In genomic region chr17:74315445-74316308, GRCm38 (mm10) we compare ENCODE assay signal across 8 mouse cellular contexts. TPM values are rescaled to one million over a fixed set of nuclear protein-coding genes. Genes with fewer than 3 reads are reported as not detected.
DNase-seq lines count a peak whose midpoint lies in the region; ATAC-seq and TF ChIP-seq lines count a peak whose summit lies in the region.

No protein-coding gene starts in this region.

- H3K9ac ChIP-seq in heart, adult 2 months (ENCODE audit: low read depth, low read length), result peak overlapping the region; percentile 92
- peak overlapping the region; percentile 80 for H3K9ac ChIP-seq in forebrain, embryonic 15.5 days (replicated peaks)

- intact Hi-C loops in heart, adult 2 months (cut with DNase I), result loop anchor here (1.0 to 5.0 kb wide), 3 partner anchors 20 to 77 kb away; partner anchors contain the start of genes Memo1 and Spast

- ATAC-seq in forebrain, embryonic 15.5 days (replicated peaks), result peak; percentile 71; the same call in 1 of the 2 replicates
- peak; percentile 36 for ATAC-seq in megakaryocyte, adult 5-6 weeks (ENCODE audit: poor library complexity, severe bottlenecking)

- TF ChIP-seq CTCF in heart, adult 2 months (IDR thresholded peaks at IDR 0.05), result no peak
- no peak for TF ChIP-seq CTCF in E14TG2a.4 (conservative IDR thresholded peaks at IDR 0.05; ENCODE audit: low read length)

- no peaks in the 10 kb centered on the region for H3K36me3 ChIP-seq in heart, adult 2 months (ENCODE audit: control insufficient read depth, insufficient read depth, low read length)
- H3K36me3 ChIP-seq in E14TG2a.4 (ENCODE audit: insufficient read depth, low read length), result peaks cover 20% of the 10 kb centered on the region
- no peaks in the 10 kb centered on the region; the same call in 1 of the 2 replicates for H3K36me3 ChIP-seq in forebrain, embryonic 15.5 days

- TF ChIP-seq POLR2A in heart, adult 2 months (IDR thresholded peaks at IDR 0.05; ENCODE audit: insufficient read depth, low read depth, low read length), result no peak

- H3K27ac ChIP-seq in heart, adult 2 months, result peak overlapping the region; percentile 94
- H3K27ac ChIP-seq in forebrain, embryonic 15.5 days (replicated peaks), result peak overlapping the region; percentile 89

- DNase-seq in heart, adult 2 months, result no peak
- no peak for DNase-seq in heart, adult 18-20 months
- DNase-seq in right cerebral cortex, adult 2 months (ENCODE audit: low spot score in 2 of 2), result no peak
- DNase-seq in urinary bladder, postnatal 10 days (ENCODE audit: low spot score), result no peak
- no peak for DNase-seq in adrenal gland, adult 18-20 months (ENCODE audit: low spot score in 2 of 2)

- H3K4me1 ChIP-seq in heart, adult 2 months (ENCODE audit: control insufficient read depth, insufficient read depth, low read length), result 0 out of 2 replicates have a peak, but pooled peaks cover 2% of the 10 kb centered on the region
- H3K4me1 ChIP-seq in E14TG2a.4 (replicated peaks; ENCODE audit: low read depth, low read length), result peaks cover 29% of the 10 kb centered on the region
- peaks cover 18% of the 10 kb centered on the region for H3K4me1 ChIP-seq in forebrain, embryonic 15.5 days

- no peaks in the 10 kb centered on the region for H3K27me3 ChIP-seq in heart, adult 2 months (ENCODE audit: control insufficient read depth, insufficient read depth, low read length)
- no peaks in the 10 kb centered on the region for H3K27me3 ChIP-seq in E14TG2a.4 (ENCODE audit: insufficient read depth, low read length)
- H3K27me3 ChIP-seq in forebrain, embryonic 15.5 days, result no peaks in the 10 kb centered on the region

- peak overlapping the region; percentile 83 for H3K4me3 ChIP-seq in heart, adult 2 months
- peak overlapping the region; percentile 96 for H3K4me3 ChIP-seq in E14TG2a.4 (replicated peaks; ENCODE audit: low read length)
- H3K4me3 ChIP-seq in forebrain, embryonic 15.5 days, result peak overlapping the region; percentile 82

- TF ChIP-seq EP300 in heart, adult 2 months (IDR thresholded peaks at IDR 0.05; ENCODE audit: insufficient read depth, low read depth, low read length), result no peak

- H3K4me2 ChIP-seq in forebrain, embryonic 15.5 days (replicated peaks), result peak overlapping the region; percentile 62

- under 1% methylated on average over 45 of the region's 45 CpGs for WGBS in heart, adult 2 months
- WGBS in forebrain, embryonic 15.5 days, result under 1% methylated on average over 37 of the region's 45 CpGs

- H3K79me2 ChIP-seq in heart, adult 2 months (replicated peaks; ENCODE audit: control insufficient read depth, insufficient read depth, low read length), result no peaks in the 10 kb centered on the region

- H3K9me3 ChIP-seq in E14TG2a.4 (ENCODE audit: low read length), result no peaks in the 10 kb centered on the region
- H3K9me3 ChIP-seq in forebrain, embryonic 15.5 days, result no peaks in the 10 kb centered on the region

RNA-seq across cellular contexts. Expression of gene Dpy30, which starts 8.1 kb away (rescaled TPM):
- total RNA-seq in heart, adult 2 months (2021), result 10 to 100 TPM; 39.5 to 47.3 TPM
- 34.6 and 47.3 TPM in 2 replicates for polyA plus RNA-seq in heart, adult 2 months (2012; rRNA removed)
- total RNA-seq in heart, adult 18-20 months (2021), result 10 to 100 TPM; 36.5 to 48.4 TPM
- polyA plus RNA-seq in forebrain, embryonic 15.5 days (2015; fragmentation: Nextera tagmentation; extraction: Ambion mirVana), result 202 and 214 TPM in 2 replicates
- total RNA-seq in megakaryocyte, adult 5-6 weeks (2015), result 112 and 124 TPM in 2 replicates
- total RNA-seq in megakaryocyte, adult 5-6 weeks (2017), result 69.1 and 84.8 TPM in 2 replicates
- 10 to 100 TPM; 70.1 to 77.2 TPM for total RNA-seq in adrenal gland, adult 18-20 months (2021)

RNA-seq across cellular contexts. Expression of gene Memo1, which starts 20.4 kb away (rescaled TPM):
- total RNA-seq in heart, adult 2 months (2021), result 10 to 100 TPM; 56.7 to 66.7 TPM
- polyA plus RNA-seq in heart, adult 2 months (2012; rRNA removed), result 70.8 and 77.6 TPM in 2 replicates
- 10 to 100 TPM; 57.4 to 63.2 TPM for total RNA-seq in heart, adult 18-20 months (2021)
- 63.9 and 66.1 TPM in 2 replicates for polyA plus RNA-seq in forebrain, embryonic 15.5 days (2015; fragmentation: Nextera tagmentation; extraction: Ambion mirVana)
- 64.4 and 71.4 TPM in 2 replicates for total RNA-seq in megakaryocyte, adult 5-6 weeks (2015)
- total RNA-seq in megakaryocyte, adult 5-6 weeks (2017), result 59.6 and 64.4 TPM in 2 replicates
- total RNA-seq in adrenal gland, adult 18-20 months (2021), result 100 to 1,000 TPM in 1 of 2 experiments, 10 to 100 TPM in 1; 76.5 to 101 TPM

RNA-seq across cellular contexts. Expression of gene Spast, which starts 23.1 kb away (rescaled TPM):
- 10 to 100 TPM; 29.2 to 33.5 TPM for total RNA-seq in heart, adult 2 months (2021)
- 4.2 and 8.3 TPM in 2 replicates for polyA plus RNA-seq in heart, adult 2 months (2012; rRNA removed)
- total RNA-seq in heart, adult 18-20 months (2021), result 10 to 100 TPM; 29.9 to 32.4 TPM
- polyA plus RNA-seq in forebrain, embryonic 15.5 days (2015; fragmentation: Nextera tagmentation; extraction: Ambion mirVana), result 35.1 and 36.4 TPM in 2 replicates
- total RNA-seq in megakaryocyte, adult 5-6 weeks (2015), result 24.2 and 26.0 TPM in 2 replicates
- 38.2 and 39.7 TPM in 2 replicates for total RNA-seq in megakaryocyte, adult 5-6 weeks (2017)
- 10 to 100 TPM; 28.6 to 30.5 TPM for total RNA-seq in adrenal gland, adult 18-20 months (2021)
